Mouse (Mus musculus) Patski (cell line): ENCODE results near the gene Nrg3. TPM values are rescaled to one million over a fixed set of nuclear protein-coding genes. Genes with fewer than 3 reads are reported as not detected.

ENCODE experiments used
- ATAC-seq: fragments of 100-300 bp; one replicate; pipeline ENCODE4 v1.8.0; 2021
- CTCF ChIA-PET: fragments of 350-600 bp; sonication (Branson Sonifier 250); formaldehyde crosslinking; loops from one replicate; lab custom pipeline; 2022; ENCODE audit warnings: inconsistent platforms; lab: Charles Lee
- POLR2A ChIA-PET: fragments of 350-600 bp; sonication (Branson Sonifier 250); formaldehyde crosslinking; loops from one replicate; lab custom pipeline; 2022; ENCODE audit warnings: antibody characterized with exemption, inconsistent platforms; lab: Charles Lee
- DNase-seq: peaks from one replicate; pipeline ENCODE4 v3.0.0-alpha.2; 2011; ENCODE audit warnings: low read depth, low spot score
- H3K27me3 ChIP-seq: fragments of 371-371 bp; one replicate; pipeline ENCODE4 v1.5.1; 2021
- CTCF ChIP-seq: fragments of 100-300 bp; IDR thresholded peaks from one replicate; pipeline ENCODE4 v1.5.1; 2021
- in situ Hi-C: fragments of 300-500 bp; cut with MboI; formaldehyde crosslinking; loops from 3 replicates; pipeline ENCODE4 v1.11.1; 2018; ENCODE audit warnings: low pct_unique_long_range_greater_than_20kb, mixed read lengths
- polyA plus RNA-seq: library from polyadenylated mRNA; unstranded; gene quantifications from one replicate; pipeline ENCODE4 v1.2.3, GENCODE M21; 2021

Gene Nrg3
- polyA plus RNA-seq, 1 experiment from 2014 or later = not detected

GRCm38 (mm10) chr14:39051542-39051941 lies 421.3 kb downstream of the Nrg3 start:
- in situ Hi-C loops = no loop called here
- ATAC-seq = no peak
- TF ChIP-seq CTCF = no peak
- H3K27me3 ChIP-seq = no peaks in the 10 kb centered on the region
- ChIA-PET POLR2A (no interaction called here), CTCF (no interaction called here)
- DNase-seq = no peak

- CTCF ChIA-PET = no interaction called here
- DNase-seq = no peak
- no peaks in the 10 kb centered on the region for H3K27me3 ChIP-seq
- no peak for TF ChIP-seq CTCF
- POLR2A ChIA-PET = no interaction called here
- ATAC-seq = no peak
- in situ Hi-C loops = no loop called here
These were observed 423.9 kb downstream of the Nrg3 start for GRCm38 (mm10) chr14:39049021-39049420.

DNA sequence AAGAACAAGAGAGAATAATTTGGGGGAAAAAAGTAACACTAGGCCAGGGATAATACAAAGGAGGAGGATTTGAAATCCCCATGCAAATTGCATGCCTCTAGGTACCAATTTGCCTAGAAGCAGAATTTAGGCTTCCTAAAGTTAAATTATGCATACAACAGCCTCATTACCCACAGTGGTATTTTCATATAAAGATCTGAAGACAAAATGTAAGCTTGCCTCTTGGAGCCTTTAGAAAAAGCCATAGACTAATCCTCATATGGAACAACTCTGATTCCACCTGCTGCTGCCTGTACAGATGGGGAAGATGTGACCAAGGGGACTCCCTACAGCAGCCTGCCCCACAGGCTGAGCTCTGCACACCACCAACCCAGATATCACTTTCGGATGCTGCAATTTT lies 428.6 kb downstream of the Nrg3 start:
- CTCF ChIA-PET = no interaction called here
- no peaks in the 10 kb centered on the region for H3K27me3 ChIP-seq
- POLR2A ChIA-PET = no interaction called here
- no peak for ATAC-seq
- no peak for DNase-seq
- in situ Hi-C loops = no loop called here
- no peak for TF ChIP-seq CTCF

GRCm38 (mm10) chr14:39043793-39044192 lies 429.1 kb downstream of the Nrg3 start:
- TF ChIP-seq CTCF = no peak
- no peaks in the 10 kb centered on the region for H3K27me3 ChIP-seq
- ChIA-PET POLR2A (no interaction called here), CTCF (no interaction called here)
- ATAC-seq = no peak
- DNase-seq = no peak
- in situ Hi-C loops = no loop called here

- ChIA-PET POLR2A (no interaction called here), CTCF (no interaction called here)
- in situ Hi-C loops = no loop called here
- no peak for TF ChIP-seq CTCF
- no peaks in the 10 kb centered on the region for H3K27me3 ChIP-seq
- ATAC-seq = no peak
- DNase-seq = no peak
These were observed 429.5 kb downstream of the Nrg3 start for GRCm38 (mm10) chr14:39043384-39043783.

- in situ Hi-C loops = no loop called here
- ChIA-PET POLR2A (no interaction called here), CTCF (no interaction called here)
- DNase-seq (no peak), ATAC-seq (no peak)
- TF ChIP-seq CTCF = no peak
- no peaks in the 10 kb centered on the region for H3K27me3 ChIP-seq
These were observed 433.8 kb downstream of the Nrg3 start for GRCm38 (mm10) chr14:39039046-39039445.

DNA sequence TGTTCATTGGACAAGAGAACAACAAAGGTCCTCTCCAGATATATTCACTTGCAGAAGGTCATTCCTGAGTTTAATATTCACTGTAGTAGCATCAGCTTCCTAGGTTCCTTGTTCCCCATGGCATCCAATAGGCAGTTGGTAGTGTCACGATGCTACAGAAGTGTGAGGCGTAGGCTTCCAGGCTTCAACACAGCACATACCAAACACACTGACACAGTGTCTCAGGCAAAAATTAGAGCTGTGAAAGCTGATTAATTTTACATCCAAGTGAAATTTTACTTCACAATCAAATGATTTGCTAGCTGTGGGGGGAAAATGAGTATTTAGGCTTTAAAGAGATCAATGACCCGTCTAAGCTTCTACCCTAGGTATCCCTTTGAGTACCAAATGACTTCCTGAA lies 438.4 kb downstream of the Nrg3 start:
- no peaks in the 10 kb centered on the region for H3K27me3 ChIP-seq
- ChIA-PET POLR2A (no interaction called here), CTCF (interaction anchor here (0.8 kb wide), 1 partner anchor 10 kb away, joined by 3 read pairs; no protein-coding TSS in a partner anchor)
- ATAC-seq (no peak), DNase-seq (no peak)
- in situ Hi-C loops = no loop called here
- TF ChIP-seq CTCF = no peak

DNA sequence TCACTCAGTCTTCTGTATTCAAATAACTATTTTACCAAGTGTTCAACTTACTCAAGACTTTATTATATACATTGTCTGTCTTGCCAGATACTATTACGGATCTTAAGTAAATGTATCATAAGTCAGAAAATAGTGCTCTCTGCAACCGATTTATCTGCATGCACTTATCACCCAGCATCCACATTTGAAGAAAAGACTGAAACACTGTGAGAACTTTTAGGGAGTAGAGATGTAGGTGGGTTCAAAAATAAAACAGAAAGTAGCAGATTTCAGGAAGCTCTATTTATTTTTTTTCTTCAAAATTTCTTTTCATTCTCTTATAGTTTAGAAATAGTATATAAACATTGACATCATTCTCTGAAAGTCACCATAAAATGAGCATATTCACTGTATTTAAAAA lies 449.8 kb downstream of the Nrg3 start:
- ChIA-PET POLR2A (no interaction called here), CTCF (no interaction called here)
- in situ Hi-C loops = no loop called here

DNA sequence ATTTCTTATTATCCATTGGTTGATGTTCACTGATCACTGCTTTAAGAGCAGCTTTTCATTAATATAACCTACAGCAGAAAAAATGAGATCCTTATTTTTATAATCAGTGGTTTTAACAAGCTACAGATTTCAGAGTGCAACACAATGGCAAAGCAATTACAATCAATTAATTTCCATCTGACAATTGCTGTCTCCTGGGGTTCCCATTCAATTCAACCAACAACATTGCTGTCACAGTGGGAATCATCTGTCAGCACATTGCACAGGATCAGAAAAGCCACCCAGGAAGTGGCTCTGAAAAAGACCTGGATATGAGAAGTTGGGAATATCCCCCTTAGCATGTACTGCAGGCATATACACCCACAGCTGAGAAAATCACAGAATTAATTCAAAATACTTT lies 458.8 kb downstream of the Nrg3 start:
- POLR2A ChIA-PET = no interaction called here

More for the DNA sequence above, 449.8 kb downstream of the Nrg3 start:
- no peak for TF ChIP-seq CTCF
- no peaks in the 10 kb centered on the region for H3K27me3 ChIP-seq
- ATAC-seq = no peak
- no peak for DNase-seq

DNA sequence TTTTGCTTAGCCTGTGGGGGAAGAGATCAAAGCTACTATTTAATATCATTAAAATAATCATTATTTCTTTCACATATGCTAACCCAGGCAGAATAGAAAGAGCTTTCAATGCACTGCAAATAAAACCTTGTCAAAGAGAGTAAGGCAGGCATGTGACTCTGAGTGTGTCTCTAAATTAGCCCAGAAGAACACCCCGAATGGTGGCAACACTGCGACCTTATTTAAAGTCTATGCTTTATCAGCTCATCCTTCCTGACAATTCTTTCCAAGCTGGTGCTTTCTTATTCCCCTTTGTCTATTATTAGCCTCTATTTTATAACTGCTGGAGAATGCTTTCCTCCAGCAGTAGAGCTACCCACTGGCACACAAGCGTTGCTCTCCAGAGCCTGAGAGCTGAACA lies 475.0 kb downstream of the Nrg3 start:
- ChIA-PET POLR2A (no interaction called here), CTCF (no interaction called here)
- in situ Hi-C loops = no loop called here
- ATAC-seq (no peak), DNase-seq (no peak)
- no peaks in the 10 kb centered on the region for H3K27me3 ChIP-seq
- TF ChIP-seq CTCF = no peak

More for the DNA sequence above, 458.8 kb downstream of the Nrg3 start:
- ATAC-seq (no peak), DNase-seq (no peak)
- in situ Hi-C loops = no loop called here
- CTCF ChIA-PET = no interaction called here
- H3K27me3 ChIP-seq = no peaks in the 10 kb centered on the region
- TF ChIP-seq CTCF = no peak

DNA sequence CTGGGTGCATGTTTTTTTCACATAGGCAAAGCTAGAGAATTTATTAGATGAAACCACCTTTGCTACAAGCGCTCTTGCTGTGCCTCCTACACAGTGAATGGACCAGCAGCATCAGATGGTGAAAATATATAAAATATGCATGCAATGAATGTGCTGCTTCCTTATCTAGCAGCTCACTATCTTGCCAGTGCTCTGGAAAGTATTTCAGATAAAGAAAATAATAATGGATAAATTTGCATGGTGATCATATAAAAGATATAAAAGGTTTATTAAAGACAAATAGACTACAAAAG lies 480.4 kb downstream of the Nrg3 start:
- ATAC-seq (no peak), DNase-seq (no peak)
- ChIA-PET CTCF (no interaction called here), POLR2A (no interaction called here)
- TF ChIP-seq CTCF = no peak
- in situ Hi-C loops = no loop called here
- no peaks in the 10 kb centered on the region for H3K27me3 ChIP-seq

GRCm38 (mm10) chr14:38991847-38992573 lies 480.9 kb downstream of the Nrg3 start:
- TF ChIP-seq CTCF = no peak
- POLR2A ChIA-PET = no interaction called here
- no peaks in the 10 kb centered on the region for H3K27me3 ChIP-seq
- CTCF ChIA-PET = no interaction called here
- in situ Hi-C loops = no loop called here
- no peak for ATAC-seq
- no peak for DNase-seq
